ENCODE assay signal across 8 mouse cellular contexts in genomic region chr12:111713004-111713651, GRCm38 (mm10). TPM values are rescaled to one million over a fixed set of nuclear protein-coding genes. Genes with fewer than 3 reads are reported as not detected.
A peak's percentile ranks its signal among the peaks of the same experiment; 100 is the strongest.
DNase-seq lines count a peak whose midpoint lies in the region; ATAC-seq lines count a peak whose summit lies in the region.

Bag5 (minus strand) TSS chr12:111713257.
Apopt1 (plus strand) TSS chr12:111713261.

- H3K9ac ChIP-seq in embryonic facial prominence, embryonic 13.5 days: peak within 1 kb of the TSS; percentile 98
- peak within 1 kb of the TSS; percentile 98 for H3K9ac ChIP-seq in limb, embryonic 13.5 days
- peak within 1 kb of the TSS; percentile 85 for H3K9ac ChIP-seq in midbrain, embryonic 15.5 days

- peaks cover 19% of the 10 kb centered on the region for H3K4me1 ChIP-seq in embryonic facial prominence, embryonic 13.5 days
- H3K4me1 ChIP-seq in limb, embryonic 13.5 days: peaks cover 22% of the 10 kb centered on the region
- H3K4me1 ChIP-seq in midbrain, embryonic 15.5 days: peaks cover 26% of the 10 kb centered on the region

- peak within 1 kb of the TSS; percentile 80 for H3K27ac ChIP-seq in embryonic facial prominence, embryonic 13.5 days
- peak within 1 kb of the TSS; percentile 78 for H3K27ac ChIP-seq in limb, embryonic 13.5 days
- peak within 1 kb of the TSS; percentile 86 for H3K27ac ChIP-seq in midbrain, embryonic 15.5 days

- H3K4me2 ChIP-seq in embryonic facial prominence, embryonic 13.5 days: peak within 1 kb of the TSS; percentile 84
- peak within 1 kb of the TSS; percentile 85 for H3K4me2 ChIP-seq in limb, embryonic 13.5 days (replicated peaks)
- H3K4me2 ChIP-seq in midbrain, embryonic 15.5 days: peak within 1 kb of the TSS; percentile 71

- H3K4me3 ChIP-seq in embryonic facial prominence, embryonic 13.5 days: peak within 1 kb of the TSS; percentile 100
- H3K4me3 ChIP-seq in limb, embryonic 13.5 days: peak within 1 kb of the TSS; percentile 100
- H3K4me3 ChIP-seq in midbrain, embryonic 15.5 days: peak within 1 kb of the TSS; percentile 83

- DNase-seq in 416B (ENCODE audit: low read depth): peak; percentile 89
- peak; percentile 74 to 83 for DNase-seq in adrenal gland, postnatal 4 days (ENCODE audit: low spot score in 2 of 2)
- DNase-seq in heart, adult 18-20 months: peak; percentile 94 to 95
- DNase-seq in kidney, adult 18-20 months: peak; percentile 93
- DNase-seq in spleen, adult 18-20 months: peak; percentile 81 to 84

- under 1% methylated on average over 72 of the region's 86 CpGs for WGBS in embryonic facial prominence, embryonic 13.5 days
- under 1% methylated on average over 70 of the region's 86 CpGs for WGBS in limb, embryonic 13.5 days
- WGBS in midbrain, embryonic 15.5 days: under 1% methylated on average over 85 of the region's 86 CpGs

- no peaks in the 10 kb centered on the region for H3K9me3 ChIP-seq in embryonic facial prominence, embryonic 13.5 days
- no peaks in the 10 kb centered on the region for H3K9me3 ChIP-seq in limb, embryonic 13.5 days
- no peaks in the 10 kb centered on the region for H3K9me3 ChIP-seq in midbrain, embryonic 15.5 days

- no peaks in the 10 kb centered on the region for H3K27me3 ChIP-seq in embryonic facial prominence, embryonic 13.5 days
- no peaks in the 10 kb centered on the region for H3K27me3 ChIP-seq in limb, embryonic 13.5 days
- H3K27me3 ChIP-seq in midbrain, embryonic 15.5 days (replicated peaks): no peaks in the 10 kb centered on the region

- H3K36me3 ChIP-seq in embryonic facial prominence, embryonic 13.5 days: peaks cover 41% of the 10 kb centered on the region
- H3K36me3 ChIP-seq in limb, embryonic 13.5 days: peaks cover 37% of the 10 kb centered on the region
- peaks cover 23% of the 10 kb centered on the region for H3K36me3 ChIP-seq in midbrain, embryonic 15.5 days (replicated peaks)

- peak; percentile 92 for ATAC-seq in embryonic facial prominence, embryonic 13.5 days (ENCODE audit: insufficient number of reproducible peaks, insufficient read depth, low FRiP score, low TSS enrichment, low read depth)
- peak; percentile 93 for ATAC-seq in limb, embryonic 13.5 days (ENCODE audit: low FRiP score, low read depth)
- peak; percentile 97 for ATAC-seq in midbrain, embryonic 15.5 days (replicated peaks)

RNA-seq across cellular contexts. Expression of gene Bag5, which starts in this region (rescaled TPM):
- 10 to 100 TPM; 35.8 to 37.0 TPM for total RNA-seq in adrenal gland, postnatal 4 days (2021)
- polyA plus RNA-seq in embryonic facial prominence, embryonic 13.5 days (2015; fragmentation: Nextera tagmentation; extraction: Ambion mirVana): 64.5 and 67.3 TPM in 2 replicates
- total RNA-seq in heart, adult 18-20 months (2021): 10 to 100 TPM; 19.7 to 26.3 TPM
- 62.7 and 63.0 TPM in 2 replicates for polyA plus RNA-seq in limb, embryonic 13.5 days (2015; fragmentation: Nextera tagmentation; extraction: Ambion mirVana)
- polyA plus RNA-seq in midbrain, embryonic 15.5 days (2015; fragmentation: Nextera tagmentation; extraction: Ambion mirVana): 71.7 and 73.1 TPM in 2 replicates

RNA-seq across cellular contexts. Expression of gene Apopt1, which starts in this region (rescaled TPM):
- total RNA-seq in adrenal gland, postnatal 4 days (2021): 10 to 100 TPM; 65.4 to 70.1 TPM
- 57.1 and 66.0 TPM in 2 replicates for polyA plus RNA-seq in embryonic facial prominence, embryonic 13.5 days (2015; fragmentation: Nextera tagmentation; extraction: Ambion mirVana)
- 10 to 100 TPM; 33.9 to 36.8 TPM for total RNA-seq in heart, adult 18-20 months (2021)
- polyA plus RNA-seq in limb, embryonic 13.5 days (2015; fragmentation: Nextera tagmentation; extraction: Ambion mirVana): 60.8 and 61.0 TPM in 2 replicates
- polyA plus RNA-seq in midbrain, embryonic 15.5 days (2015; fragmentation: Nextera tagmentation; extraction: Ambion mirVana): 51.9 and 55.3 TPM in 2 replicates

Comparison
In these comparisons a context has a peak if more than half of its experiments do, and no peak if none do; other contexts are left out.
1. Peak in every context shown above with its lines: DNase-seq, ATAC-seq, H3K4me3 ChIP-seq and H3K27ac ChIP-seq.